Mouse (Mus musculus) stomach, embryonic 15.5 days (tissue): ENCODE measurements around the gene Prkag2. TPM values are rescaled to one million over a fixed set of nuclear protein-coding genes. Genes with fewer than 3 reads are reported as not detected.

Experiments used
- ATAC-seq: fragments of 200-750 bp; cut with Nextera tagmentation; 2 replicates; pipeline ENCODE4 v1.8.0; 2017; ENCODE audit warnings: low read depth, moderate number of reproducible peaks, moderate TSS enrichment; ENCODE audit not compliant: insufficient read depth, low FRiP score
- H3K27ac ChIP-seq: fragments of 300-500 bp; sonication (generic); 2 replicates; pipeline ENCODE4 v1.5.1; 2015; ENCODE audit warnings: mild to moderate bottlenecking, inconsistent platforms
- H3K27me3 ChIP-seq: fragments of 300-500 bp; sonication (generic); replicated peaks from 2 replicates; pipeline ENCODE4 v1.6.1; 2015; ENCODE audit warnings: inconsistent platforms
- H3K36me3 ChIP-seq: fragments of 300-500 bp; sonication (generic); 2 replicates; pipeline ENCODE4 v1.6.1; 2015; ENCODE audit warnings: inconsistent platforms
- H3K4me1 ChIP-seq: fragments of 300-500 bp; sonication (generic); 2 replicates; pipeline ENCODE4 v1.6.1; 2015; ENCODE audit warnings: inconsistent platforms
- H3K4me2 ChIP-seq: fragments of 300-500 bp; sonication (generic); 2 replicates; pipeline ENCODE4 v1.6.1; 2015; ENCODE audit warnings: mild to moderate bottlenecking, inconsistent platforms
- H3K4me3 ChIP-seq: fragments of 300-500 bp; sonication (generic); replicated peaks from 2 replicates; pipeline ENCODE4 v1.5.1; 2015; ENCODE audit warnings: inconsistent platforms
- H3K9ac ChIP-seq: fragments of 300-500 bp; sonication (generic); 2 replicates; pipeline ENCODE4 v1.6.1; 2015; ENCODE audit warnings: inconsistent platforms
- H3K9me3 ChIP-seq: fragments of 300-500 bp; sonication (generic); 2 replicates; pipeline ENCODE4 v1.6.1; 2016; ENCODE audit warnings: inconsistent platforms
- WGBS: fragments of 180-500 bp; shearing (Covaris S2); methylation state at CpG from one replicate; pipeline ENCODE4 v1.1.7; 2015; 5-methylcytosine and 5-hydroxymethylcytosine counted together
- polyA plus RNA-seq: library from polyadenylated mRNA; unstranded; fragments of >200 nt; fragmentation: Nextera tagmentation; extraction: Ambion mirVana; gene quantifications from 2 replicates; pipeline ENCODE4 v1.2.1, GENCODE M21; 2015

Gene Prkag2
- polyA plus RNA-seq, 1 experiment from 2014 or later, result 41.3 TPM

GRCm38 (mm10) chr5:25101126-25101523, 683 bp upstream of the Prkag2 start:
- Histone ChIP-seq H3K9me3 (no peaks in the 10 kb centered on the region), H3K4me3 (peak overlapping the region; percentile 63), H3K27ac (peak overlapping the region; percentile 69), H3K4me1 (peaks cover 13% of the 10 kb centered on the region), H3K4me2 (peak overlapping the region; percentile 93), H3K27me3 (peaks cover 6% of the 10 kb centered on the region; the same call in 1 of the 2 replicates), H3K9ac (peak overlapping the region; percentile 47; the same call in 1 of the 2 replicates), H3K36me3 (no peaks in the 10 kb centered on the region)
- under 1% methylated on average over 25 of the region's 25 CpGs for WGBS
- peak; percentile 51 for ATAC-seq

- no peak for ATAC-seq
- Histone ChIP-seq H3K36me3 (no peaks in the 10 kb centered on the region), H3K27ac (peak overlapping the region; percentile 69; the same call in 1 of the 2 replicates), H3K4me2 (peak overlapping the region; percentile 93), H3K4me1 (peaks cover 13% of the 10 kb centered on the region), H3K27me3 (peaks cover 6% of the 10 kb centered on the region; the same call in 1 of the 2 replicates), H3K9ac (peak overlapping the region; percentile 25; the same call in 1 of the 2 replicates), H3K9me3 (no peaks in the 10 kb centered on the region), H3K4me3 (peak overlapping the region; percentile 63)
- under 1% methylated on average over 26 of the region's 26 CpGs for WGBS
Observed at GRCm38 (mm10) chr5:25100157-25100515, 306 bp downstream of the Prkag2 start.

GRCm38 (mm10) chr5:25099367-25100156, 880 bp downstream of the Prkag2 start:
- Histone ChIP-seq H3K9me3 (no peaks in the 10 kb centered on the region), H3K9ac (peak overlapping the region; percentile 25; the same call in 1 of the 2 replicates), H3K27ac (peak overlapping the region; percentile 69; the same call in 1 of the 2 replicates), H3K36me3 (no peaks in the 10 kb centered on the region), H3K4me3 (peak overlapping the region; percentile 63), H3K4me2 (peak overlapping the region; percentile 93), H3K27me3 (peaks cover 6% of the 10 kb centered on the region; the same call in 1 of the 2 replicates), H3K4me1 (peaks cover 13% of the 10 kb centered on the region)
- under 1% methylated on average over 45 of the region's 45 CpGs for WGBS
- ATAC-seq, result peak; percentile 74

GRCm38 (mm10) chr5:25097891-25098290, 2.6 kb downstream of the Prkag2 start:
- no peak for ATAC-seq
- peaks cover 6% of the 10 kb centered on the region; the same call in 1 of the 2 replicates for H3K27me3 ChIP-seq
- peaks cover 13% of the 10 kb centered on the region for H3K4me1 ChIP-seq
- H3K9me3 ChIP-seq, result no peaks in the 10 kb centered on the region
- H3K36me3 ChIP-seq, result no peaks in the 10 kb centered on the region
- H3K4me3 ChIP-seq, result no peak overlapping the region
- H3K4me2 ChIP-seq, result no peak overlapping the region
- H3K27ac ChIP-seq, result no peak overlapping the region
- no peak overlapping the region for H3K9ac ChIP-seq
- WGBS, result 63% methylated on average over 3 of the region's 3 CpGs

- 74% methylated on average over 4 of the region's 4 CpGs for WGBS
- ATAC-seq, result no peak
- H3K27ac ChIP-seq, result no peak overlapping the region
- H3K4me1 ChIP-seq, result peaks cover 11% of the 10 kb centered on the region
- peaks cover 6% of the 10 kb centered on the region; the same call in 1 of the 2 replicates for H3K27me3 ChIP-seq
- H3K4me2 ChIP-seq, result no peak overlapping the region
- H3K9ac ChIP-seq, result no peak overlapping the region
- no peaks in the 10 kb centered on the region for H3K9me3 ChIP-seq
- no peak overlapping the region for H3K4me3 ChIP-seq
- no peaks in the 10 kb centered on the region for H3K36me3 ChIP-seq
Observed at GRCm38 (mm10) chr5:25096431-25096830, 4.0 kb downstream of the Prkag2 start.

- Histone ChIP-seq H3K4me1 (no peaks in the 10 kb centered on the region), H3K4me2 (no peak overlapping the region), H3K36me3 (no peaks in the 10 kb centered on the region), H3K4me3 (no peak overlapping the region), H3K9ac (no peak overlapping the region), H3K27ac (no peak overlapping the region), H3K27me3 (no peaks in the 10 kb centered on the region), H3K9me3 (no peaks in the 10 kb centered on the region)
- 85% methylated on average over 8 of the region's 8 CpGs for WGBS
- ATAC-seq, result no peak
Observed at GRCm38 (mm10) chr5:25092630-25093245, 7.7 kb downstream of the Prkag2 start.

GRCm38 (mm10) chr5:25089258-25089972, 11.0 kb downstream of the Prkag2 start:
- Histone ChIP-seq H3K4me1 (0 out of 2 replicates have a peak, but pooled peaks cover 4% of the 10 kb centered on the region), H3K9ac (no peak overlapping the region), H3K4me3 (no peak overlapping the region), H3K27ac (no peak overlapping the region), H3K9me3 (no peaks in the 10 kb centered on the region), H3K4me2 (no peak overlapping the region), H3K27me3 (no peaks in the 10 kb centered on the region), H3K36me3 (no peaks in the 10 kb centered on the region)
- no peak for ATAC-seq
- WGBS, result 79% methylated on average over 6 of the region's 6 CpGs

- no peak overlapping the region for H3K4me3 ChIP-seq
- H3K27me3 ChIP-seq, result no peaks in the 10 kb centered on the region
- H3K27ac ChIP-seq, result no peak overlapping the region
- H3K9me3 ChIP-seq, result no peaks in the 10 kb centered on the region
- H3K4me2 ChIP-seq, result no peak overlapping the region
- WGBS, result 50% methylated on average over 4 of the region's 4 CpGs
- H3K4me1 ChIP-seq, result 0 out of 2 replicates have a peak, but pooled peaks cover 4% of the 10 kb centered on the region
- no peak overlapping the region for H3K9ac ChIP-seq
- no peak for ATAC-seq
- H3K36me3 ChIP-seq, result no peaks in the 10 kb centered on the region
Observed at GRCm38 (mm10) chr5:25088633-25089032, 11.8 kb downstream of the Prkag2 start.

GRCm38 (mm10) chr5:25088111-25088510, 12.3 kb downstream of the Prkag2 start:
- no peaks in the 10 kb centered on the region for H3K9me3 ChIP-seq
- no peak overlapping the region for H3K4me2 ChIP-seq
- H3K36me3 ChIP-seq, result no peaks in the 10 kb centered on the region
- no peak overlapping the region for H3K4me3 ChIP-seq
- no peak; the same call in 1 of the 2 replicates for ATAC-seq
- H3K27ac ChIP-seq, result no peak overlapping the region
- 72% methylated on average over 13 of the region's 13 CpGs for WGBS
- no peaks in the 10 kb centered on the region for H3K27me3 ChIP-seq
- H3K4me1 ChIP-seq, result 0 out of 2 replicates have a peak, but pooled peaks cover 4% of the 10 kb centered on the region
- no peak overlapping the region for H3K9ac ChIP-seq

- 64% methylated on average over 7 of the region's 7 CpGs for WGBS
Observed at GRCm38 (mm10) chr5:25087064-25087463, 13.4 kb downstream of the Prkag2 start.

GRCm38 (mm10) chr5:25086234-25086633, 14.2 kb downstream of the Prkag2 start:
- Histone ChIP-seq H3K9ac (no peak overlapping the region), H3K9me3 (no peaks in the 10 kb centered on the region), H3K27ac (no peak overlapping the region), H3K4me1 (0 out of 2 replicates have a peak, but pooled peaks cover 4% of the 10 kb centered on the region), H3K4me2 (no peak overlapping the region), H3K4me3 (no peak overlapping the region), H3K27me3 (no peaks in the 10 kb centered on the region), H3K36me3 (no peaks in the 10 kb centered on the region)
- no peak for ATAC-seq
- WGBS, result 58% methylated on average over 4 of the region's 4 CpGs

More at GRCm38 (mm10) chr5:25087064-25087463, 13.4 kb downstream of the Prkag2 start:
- Histone ChIP-seq H3K4me2 (no peak overlapping the region), H3K36me3 (no peaks in the 10 kb centered on the region), H3K4me3 (no peak overlapping the region), H3K9ac (no peak overlapping the region), H3K9me3 (no peaks in the 10 kb centered on the region), H3K27ac (no peak overlapping the region), H3K27me3 (no peaks in the 10 kb centered on the region), H3K4me1 (0 out of 2 replicates have a peak, but pooled peaks cover 4% of the 10 kb centered on the region)
- ATAC-seq, result no peak
